Mouse (Mus musculus): Measurements from ENCODE around the gene Dennd4a. TPM values are rescaled to one million over a fixed set of nuclear protein-coding genes. Genes with fewer than 3 reads are reported as not detected.

Dennd4a gene
- total and polyA plus RNA-seq, 2 experiments from 2014 or later = 8.8 to 17.6 TPM

DNA sequence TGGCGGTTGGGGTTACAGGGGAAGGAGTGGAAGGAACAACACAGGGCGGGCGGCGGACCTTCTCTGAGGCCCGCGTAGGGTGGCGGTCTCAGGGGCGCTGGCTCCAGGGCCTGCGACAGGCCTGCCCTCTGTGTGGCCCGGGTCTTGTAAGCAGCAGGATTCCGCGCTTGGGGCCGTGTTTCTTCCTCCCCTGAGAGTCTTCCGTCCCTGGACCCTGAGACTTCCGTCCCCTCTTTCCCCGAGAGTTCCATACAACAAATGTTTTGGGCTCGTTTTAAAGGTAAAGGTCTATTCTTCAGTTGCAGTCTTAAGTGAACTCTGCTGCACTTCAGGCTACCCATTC, 149.8 kb downstream of the Dennd4a start:
- Histone ChIP-seq H3K36me3 (ENCODE audit: insufficient read depth, low read length) (peaks cover 12% of the 10 kb centered on the region; the same call in 1 of the 2 replicates), H3K9ac (replicated peaks; ENCODE audit: low read length) (peak overlapping the region; percentile 90), H3K4me3 (ENCODE audit: low read length) (peak overlapping the region; percentile 75), H3K27ac (peak overlapping the region; percentile 89), H3K9me3 (ENCODE audit: low read length) (no peaks in the 10 kb centered on the region), H3K4me1 (ENCODE audit: insufficient read depth, low read length) (peaks cover 6% of the 10 kb centered on the region; the same call in 1 of the 2 replicates), H3K27me3 (ENCODE audit: insufficient read depth, low read length) (no peaks in the 10 kb centered on the region), H3K4me2 (ENCODE audit: low read depth, low read length) (peak overlapping the region; percentile 83)
- DNase-seq (ENCODE audit: low spot score) (no peak), ATAC-seq (peak; percentile 87)
- 0% methylated on average over 12 of the region's 17 CpGs for WGBS
- TF ChIP-seq CTCF (IDR thresholded peaks at IDR 0.05; ENCODE audit: low read depth) = no peak

Other genes with a start within 250 kb of the Dennd4a start
- 153 and 158 TPM in 2 replicates for gene Rab11a, start 73.6 kb upstream of the Dennd4a start, total RNA-seq (2014; rRNA removed)
- gene Rab11a, start 73.6 kb upstream of the Dennd4a start, polyA plus RNA-seq (2015; fragmentation: Nextera tagmentation; extraction: Ambion mirVana) = 465 and 469 TPM in 2 replicates
- gene Slc24a1, start 140.3 kb downstream of the Dennd4a start, total RNA-seq (2014; rRNA removed) = 0.31 TPM in 1 of 2 replicates, not detected in the other
- 0.03 and 0.06 TPM in 2 replicates for gene Slc24a1, start 140.3 kb downstream of the Dennd4a start, polyA plus RNA-seq (2015; fragmentation: Nextera tagmentation; extraction: Ambion mirVana)
- 28.8 and 30.6 TPM in 2 replicates for gene Ints14, start 149.6 kb downstream of the Dennd4a start, total RNA-seq (2014; rRNA removed)
- 30.0 and 30.4 TPM in 2 replicates for gene Ints14, start 149.6 kb downstream of the Dennd4a start, polyA plus RNA-seq (2015; fragmentation: Nextera tagmentation; extraction: Ambion mirVana)
- gene Hacd3, start 210.4 kb downstream of the Dennd4a start, total RNA-seq (2014; rRNA removed) = 191 and 204 TPM in 2 replicates
- 193 and 205 TPM in 2 replicates for gene Hacd3, start 210.4 kb downstream of the Dennd4a start, polyA plus RNA-seq (2015; fragmentation: Nextera tagmentation; extraction: Ambion mirVana)
- gene Dpp8, start 221.1 kb downstream of the Dennd4a start, total RNA-seq (2014; rRNA removed) = 77.2 and 84.1 TPM in 2 replicates
- gene Dpp8, start 221.1 kb downstream of the Dennd4a start, polyA plus RNA-seq (2015; fragmentation: Nextera tagmentation; extraction: Ambion mirVana) = 26.9 and 27.7 TPM in 2 replicates

Data from hindbrain, postnatal 0 days (tissue).